Comparison of ENCODE assay signal across 27 mouse cellular contexts in the genomic region with DNA sequence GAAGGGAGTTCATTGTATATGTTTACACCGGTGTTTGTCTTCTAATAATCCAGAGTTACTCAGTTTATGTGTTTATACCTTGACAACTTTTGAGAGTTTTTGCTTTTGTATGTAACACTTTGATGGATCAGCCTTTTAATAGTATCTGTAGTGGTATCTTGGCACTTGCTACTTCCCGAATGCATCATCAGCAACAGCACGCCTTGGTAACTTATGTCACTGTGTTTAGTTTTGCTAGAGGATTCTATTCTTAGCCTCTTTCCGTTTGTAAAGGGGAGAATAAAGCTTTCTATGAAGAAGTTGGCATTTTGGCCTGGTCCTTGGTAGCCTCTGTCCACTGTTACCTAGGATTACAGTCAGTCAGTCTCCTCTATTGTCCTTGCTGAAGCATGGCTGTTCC. TPM values are rescaled to one million over a fixed set of nuclear protein-coding genes. Genes with fewer than 3 reads are reported as not detected.
DNase-seq lines count a peak whose midpoint lies in the region; ATAC-seq and TF ChIP-seq lines count a peak whose summit lies in the region.
"Had no signal": no experiment of that assay in that cellular context is flagged by ENCODE, and none has a peak within 500 bp of the region (broad histone marks: within the 10 kb centered on the region; RNA-seq: fewer than 3 reads in every experiment).

No protein-coding gene starts in this region.

- no peak overlapping the region for H3K9ac ChIP-seq in neural tube, embryonic 13.5 days
- no peak overlapping the region for H3K9ac ChIP-seq in neural tube, embryonic 15.5 days (replicated peaks)
- H3K9ac ChIP-seq in hindbrain, embryonic 16.5 days (ENCODE audit: low read depth, low read length): no peak overlapping the region
- H3K9ac ChIP-seq: embryonic facial prominence, embryonic 12.5 days; embryonic facial prominence, embryonic 15.5 days; forebrain, postnatal 0 days; heart, embryonic 13.5 days; hindbrain, embryonic 14.5 days had no signal

- H3K4me3 ChIP-seq in layer of hippocampus, adult 2 months: no peak overlapping the region
- H3K4me3 ChIP-seq in neural tube, embryonic 13.5 days: no peak overlapping the region
- no peak overlapping the region for H3K4me3 ChIP-seq in neural tube, embryonic 15.5 days (replicated peaks)
- H3K4me3 ChIP-seq in bone marrow macrophage, adult 2 months (ENCODE audit: insufficient read depth, low read length): no peak overlapping the region
- no peak overlapping the region for H3K4me3 ChIP-seq in hindbrain, embryonic 16.5 days (ENCODE audit: low read length)
- H3K4me3 ChIP-seq: embryonic facial prominence, embryonic 12.5 days; embryonic facial prominence, embryonic 15.5 days; heart, adult 2 months; heart, embryonic 10.5 days; heart, embryonic 13.5 days had no signal

- DNase-seq in layer of hippocampus, adult 2 months (ENCODE audit: low spot score in 2 of 2): no peak
- DNase-seq in layer of hippocampus, postnatal 10 days (ENCODE audit: low spot score in 2 of 2): no peak
- DNase-seq: adrenal gland, adult 8-10 months; adrenal gland, postnatal 25 days; B cell, adult 2 months; cerebellum, adult 11 months; cerebellum, adult 2 months; cerebellum, adult 9-11 months; cerebellum, postnatal 25 days; forebrain, postnatal 0 days; gastrocnemius, postnatal 10 days; gastrocnemius, postnatal 36 days; heart, adult 2 months; heart, postnatal 14 days; heart, postnatal 4 days had no signal

- H3K9me3 ChIP-seq in neural tube, embryonic 13.5 days: no peaks in the 10 kb centered on the region
- H3K9me3 ChIP-seq in neural tube, embryonic 15.5 days (replicated peaks): no peaks in the 10 kb centered on the region
- no peaks in the 10 kb centered on the region for H3K9me3 ChIP-seq in hindbrain, embryonic 16.5 days (ENCODE audit: control insufficient read depth, low read length)
- H3K9me3 ChIP-seq: embryonic facial prominence, embryonic 12.5 days; embryonic facial prominence, embryonic 15.5 days; G1E; heart, embryonic 10.5 days; heart, embryonic 13.5 days had no signal

- TF ChIP-seq POLR2A in bone marrow macrophage, adult 2 months (IDR thresholded peaks at IDR 0.05; ENCODE audit: borderline replicate concordance, low read depth, low read length): no peak

- WGBS in neural tube, embryonic 13.5 days: 86% methylated on average over 4 of the region's 4 CpGs
- 82% methylated on average over 4 of the region's 4 CpGs for WGBS in neural tube, embryonic 15.5 days
- 90% methylated on average over 4 of the region's 4 CpGs for WGBS in hindbrain, embryonic 16.5 days

- H3K36me3 ChIP-seq in neural tube, embryonic 13.5 days: no peaks in the 10 kb centered on the region
- no peaks in the 10 kb centered on the region for H3K36me3 ChIP-seq in neural tube, embryonic 15.5 days
- no peaks in the 10 kb centered on the region for H3K36me3 ChIP-seq in hindbrain, embryonic 16.5 days (ENCODE audit: control insufficient read depth, insufficient read depth, low read length)
- H3K36me3 ChIP-seq: embryonic facial prominence, embryonic 12.5 days; embryonic facial prominence, embryonic 15.5 days; heart, embryonic 10.5 days had no signal

- H3K4me1 ChIP-seq in neural tube, embryonic 13.5 days (replicated peaks): peaks cover 36% of the 10 kb centered on the region
- H3K4me1 ChIP-seq in neural tube, embryonic 15.5 days: peaks cover 20% of the 10 kb centered on the region
- H3K4me1 ChIP-seq in bone marrow macrophage, adult 2 months (ENCODE audit: control insufficient read depth, insufficient read depth, low read length): peaks cover 21% of the 10 kb centered on the region
- H3K4me1 ChIP-seq in hindbrain, embryonic 16.5 days (ENCODE audit: control insufficient read depth, insufficient read depth, low read depth, low read length): no peaks in the 10 kb centered on the region

- no peaks in the 10 kb centered on the region for H3K27me3 ChIP-seq in neural tube, embryonic 13.5 days
- H3K27me3 ChIP-seq in neural tube, embryonic 15.5 days (replicated peaks): no peaks in the 10 kb centered on the region
- no peaks in the 10 kb centered on the region for H3K27me3 ChIP-seq in hindbrain, embryonic 16.5 days (replicated peaks; ENCODE audit: control insufficient read depth, insufficient read depth, low read length)
- H3K27me3 ChIP-seq: CH12.LX; embryonic facial prominence, embryonic 12.5 days; embryonic facial prominence, embryonic 15.5 days; heart, embryonic 13.5 days had no signal

- TF ChIP-seq CTCF in layer of hippocampus, adult 2 months (conservative IDR thresholded peaks at IDR 0.05): no peak
- TF ChIP-seq CTCF in bone marrow macrophage, adult 2 months (IDR thresholded peaks at IDR 0.05; ENCODE audit: low read depth, low read length): no peak

- H3K4me2 ChIP-seq in neural tube, embryonic 13.5 days: no peak overlapping the region
- no peak overlapping the region for H3K4me2 ChIP-seq in neural tube, embryonic 15.5 days
- H3K4me2 ChIP-seq in hindbrain, embryonic 16.5 days (ENCODE audit: low read length): no peak overlapping the region
- H3K4me2 ChIP-seq: embryonic facial prominence, embryonic 12.5 days; embryonic facial prominence, embryonic 15.5 days; heart, embryonic 13.5 days; hindbrain, embryonic 14.5 days had no signal

- no peak for ATAC-seq in neural tube, embryonic 13.5 days (ENCODE audit: low read depth)
- no peak for ATAC-seq in neural tube, embryonic 15.5 days (ENCODE audit: low FRiP score)
- ATAC-seq in hindbrain, embryonic 16.5 days: no peak
- ATAC-seq: forebrain, embryonic 14.5 days; forebrain, postnatal 0 days had no signal

- peak overlapping the region; percentile 51; the same call in 1 of the 2 replicates for H3K27ac ChIP-seq in layer of hippocampus, adult 2 months
- 0 out of 2 replicates have a peak overlapping the region, but pooled peaks have one; percentile 18 for H3K27ac ChIP-seq in neural tube, embryonic 13.5 days (replicated peaks)
- H3K27ac ChIP-seq in neural tube, embryonic 15.5 days (replicated peaks): no peak overlapping the region
- peak overlapping the region; percentile 33 for H3K27ac ChIP-seq in bone marrow macrophage, adult 2 months (ENCODE audit: insufficient read depth, low read depth, low read length)
- H3K27ac ChIP-seq in hindbrain, embryonic 16.5 days (ENCODE audit: low read depth, low read length): no peak overlapping the region
- H3K27ac ChIP-seq: embryonic facial prominence, embryonic 12.5 days; embryonic facial prominence, embryonic 15.5 days; heart, adult 2 months; heart, embryonic 10.5 days; heart, embryonic 13.5 days; hindbrain, embryonic 14.5 days had no signal

RNA-seq across cellular contexts. Expression of gene Ndfip2, which starts 14.2 kb away (rescaled TPM):
- 10 to 100 TPM; 80.1 to 82.4 TPM for total RNA-seq in layer of hippocampus, adult 2 months (2021)
- 10 to 100 TPM; 75.8 to 89.5 TPM for total RNA-seq in layer of hippocampus, postnatal 10 days (2021)
- polyA plus RNA-seq in neural tube, embryonic 13.5 days (2015; fragmentation: Nextera tagmentation; extraction: Ambion mirVana): 114 and 118 TPM in 2 replicates
- polyA plus RNA-seq in neural tube, embryonic 15.5 days (2015; fragmentation: Nextera tagmentation; extraction: Ambion mirVana): 111 and 120 TPM in 2 replicates
- polyA plus RNA-seq in bone marrow macrophage, adult 2 months (2012; ENCODE audit: insufficient read depth, insufficient read length, missing spikeins): 29.4 and 33.6 TPM in 2 replicates
- 105 and 113 TPM in 2 replicates for polyA plus RNA-seq in hindbrain, embryonic 16.5 days (2015; fragmentation: Nextera tagmentation; extraction: Ambion mirVana)

Comparison
In these comparisons a context has a peak if more than half of its experiments do, and no peak if none do; other contexts are left out.
1. H3K27ac ChIP-seq: peak in layer of hippocampus, adult 2 months (single experiment), neural tube, embryonic 13.5 days (single experiment) and bone marrow macrophage, adult 2 months (single experiment); none in neural tube, embryonic 15.5 days (single experiment) and hindbrain, embryonic 16.5 days (single experiment).